Mouse (Mus musculus): ENCODE data around the gene Htr5a. TPM values are rescaled to one million over a fixed set of nuclear protein-coding genes. Genes with fewer than 3 reads are reported as not detected.

The Htr5a gene
- polyA plus RNA-seq, 1 experiment from 2014 or later = 0.02 TPM

DNA sequence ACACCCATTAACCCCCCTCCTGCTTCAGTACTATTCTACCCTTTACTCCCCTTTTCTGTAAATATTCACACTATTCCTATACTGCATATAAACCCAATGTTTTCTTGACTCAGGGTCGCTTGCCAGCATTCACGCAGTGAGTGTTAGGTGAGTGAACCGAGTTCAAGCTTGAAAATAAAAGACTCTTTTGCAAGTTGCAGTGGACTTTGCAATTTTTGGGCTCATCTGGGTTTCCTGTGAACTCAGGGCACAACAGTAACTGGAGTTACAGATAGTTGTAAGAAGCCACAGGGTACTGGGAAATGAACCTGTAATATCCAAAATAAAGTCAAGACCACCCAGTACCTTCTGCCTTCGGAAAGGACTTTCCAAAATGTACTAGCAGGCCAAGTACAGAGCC, 58.2 kb downstream of the Htr5a start:
- Histone ChIP-seq H3K9me3 (replicated peaks) (0 out of 2 replicates have a peak, but pooled peaks cover 5% of the 10 kb centered on the region), H3K36me3 (no peaks in the 10 kb centered on the region), H3K4me3 (no peak overlapping the region), H3K4me1 (no peaks in the 10 kb centered on the region), H3K27me3 (ENCODE audit: low read depth, poor library complexity, severe bottlenecking) (no peaks in the 10 kb centered on the region), H3K27ac (replicated peaks) (no peak overlapping the region)
- no peak for DNase-seq (ENCODE audit: low spot score)
- WGBS = 91% methylated on average over 4 of the region's 4 CpGs

Other genes with a start within 250 kb of the Htr5a start
- gene Paxip1, start 50.5 kb upstream of the Htr5a start, polyA plus RNA-seq (2016; fragmentation: Nextera tagmentation; extraction: Ambion mirVana) = 56.6 and 58.1 TPM in 2 replicates
- gene Insig1, start 229.2 kb downstream of the Htr5a start, polyA plus RNA-seq (2016; fragmentation: Nextera tagmentation; extraction: Ambion mirVana) = 107 and 125 TPM in 2 replicates